Mouse (Mus musculus) cerebellum, postnatal 25 days (tissue): ENCODE measurements around the gene Zcchc24.

Experiments used
- DNase-seq, 2 experiments: peaks; one replicate each; pipeline ENCODE4 v3.0.0; 2021; ENCODE audit warnings: mixed read lengths in 2 of 2

Gene Zcchc24

DNA sequence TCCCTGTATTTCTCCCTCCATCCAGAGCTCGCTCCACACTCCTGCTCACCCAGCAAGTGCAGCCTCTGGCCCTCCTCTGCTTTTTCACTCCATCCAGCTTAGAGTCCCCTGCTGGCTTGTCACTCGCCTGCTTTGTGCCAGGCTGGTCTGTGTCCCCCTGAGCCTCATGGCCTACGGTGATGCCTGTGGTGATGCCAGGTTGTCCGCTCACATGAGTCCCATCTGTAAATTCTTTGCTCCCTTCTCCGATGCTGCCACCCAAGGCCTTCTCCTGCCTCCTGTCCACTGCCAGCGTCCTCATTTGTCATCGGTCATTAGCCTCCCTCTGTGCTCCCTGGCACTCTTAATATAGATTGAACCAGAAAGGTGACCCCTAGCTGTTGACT, 104.5 kb downstream of the Zcchc24 start:
- DNase-seq, result peak; percentile 48 to 49

DNA sequence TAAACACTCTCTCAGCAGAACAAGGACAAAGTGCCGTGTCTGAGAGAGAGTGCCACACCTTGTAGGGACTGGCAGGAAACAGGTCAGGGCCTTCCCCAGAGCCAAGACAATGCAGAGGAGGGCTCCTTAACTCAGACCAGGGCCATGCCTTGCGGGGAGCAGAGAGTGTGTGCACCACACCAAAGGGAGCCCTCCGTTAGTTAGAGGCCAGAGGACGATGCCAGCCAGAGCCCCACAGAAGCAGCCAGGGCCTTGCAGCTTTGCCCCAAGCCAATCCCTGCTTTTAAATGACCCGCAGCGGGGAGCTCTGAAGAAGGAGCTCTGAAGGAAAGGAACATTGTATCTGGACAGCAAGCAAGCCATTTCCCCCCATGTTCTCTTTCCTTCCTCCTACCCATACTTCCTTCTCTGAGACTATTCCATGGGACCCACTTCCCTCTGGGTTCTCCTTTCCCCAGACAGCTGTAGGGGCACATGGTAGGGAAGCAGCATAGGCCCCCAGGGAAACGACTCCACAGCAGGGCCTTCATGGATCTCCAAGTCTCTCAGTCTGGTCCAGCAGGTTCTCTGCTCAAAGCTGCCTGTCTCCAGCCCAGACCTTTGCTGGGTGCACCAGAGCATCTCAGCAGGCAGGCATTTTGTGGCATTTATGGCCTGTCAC, 105.1 kb downstream of the Zcchc24 start:
- DNase-seq, result no peak
